Comparison of ENCODE assay signal across 8 mouse cellular contexts in the genomic region with DNA sequence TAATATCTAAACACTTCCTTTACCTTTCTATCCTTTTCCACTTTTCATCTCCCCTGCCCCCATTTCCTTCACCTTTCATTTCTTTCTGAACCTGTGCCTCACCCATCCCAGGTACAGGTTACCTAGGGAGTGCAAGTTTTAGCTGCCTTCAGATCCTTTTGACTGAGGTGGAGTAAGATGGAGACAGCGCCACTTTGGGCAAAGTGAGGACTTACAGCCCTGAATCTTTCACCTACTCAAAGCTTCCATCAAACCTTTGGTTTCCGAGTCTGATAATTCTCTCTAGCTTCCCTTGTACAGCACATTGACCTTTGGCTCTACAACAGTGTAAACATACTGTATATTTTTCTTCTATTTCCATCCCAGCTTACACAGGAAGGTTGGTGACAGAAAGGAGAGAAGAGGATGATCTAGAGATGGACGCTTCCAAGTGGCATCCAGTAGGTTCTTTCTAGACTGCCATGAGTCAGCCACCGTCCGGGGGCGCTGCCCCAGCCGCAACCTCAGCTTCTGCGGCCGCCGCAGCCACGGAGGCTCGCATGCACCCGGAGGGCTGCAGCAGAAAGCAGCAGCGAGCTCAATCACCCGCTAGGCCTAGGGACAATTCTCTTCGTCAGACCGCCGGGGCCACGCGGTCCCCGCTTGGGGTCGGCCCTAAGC. TPM values are rescaled to one million over a fixed set of nuclear protein-coding genes. Genes with fewer than 3 reads are reported as not detected.
A peak's percentile ranks its signal among the peaks of the same experiment; 100 is the strongest.
DNase-seq lines count a peak whose midpoint lies in the region; ATAC-seq and TF ChIP-seq lines count a peak whose summit lies in the region.
"Had no signal": no experiment of that assay in that cellular context is flagged by ENCODE, and none has a peak within 500 bp of the region (broad histone marks: within the 10 kb centered on the region; RNA-seq: fewer than 3 reads in every experiment).

No protein-coding gene starts in this region.

- TF ChIP-seq POLR2A in liver, adult 2 months (IDR thresholded peaks at IDR 0.05; ENCODE audit: extremely low read depth, insufficient read depth, low read length) = no peak

- no peak overlapping the region for H3K9ac ChIP-seq in liver, adult 2 months (ENCODE audit: low read depth, low read length)
- H3K9ac ChIP-seq in hindbrain, embryonic 12.5 days = peak overlapping the region; percentile 85
- peak overlapping the region; percentile 86 for H3K9ac ChIP-seq in midbrain, embryonic 12.5 days (replicated peaks)

- peak overlapping the region; percentile 49; the same call in 1 of the 2 replicates for H3K4me3 ChIP-seq in liver, adult 2 months (ENCODE audit: insufficient read depth, low read depth, low read length)
- peak overlapping the region; percentile 62 for H3K4me3 ChIP-seq in hindbrain, embryonic 12.5 days
- peak overlapping the region; percentile 77 for H3K4me3 ChIP-seq in midbrain, embryonic 12.5 days

- H3K4me1 ChIP-seq in liver, adult 2 months (ENCODE audit: control insufficient read depth, insufficient read depth, low read length) = no peaks in the 10 kb centered on the region
- peaks cover 19% of the 10 kb centered on the region for H3K4me1 ChIP-seq in hindbrain, embryonic 12.5 days
- H3K4me1 ChIP-seq in midbrain, embryonic 12.5 days = peaks cover 30% of the 10 kb centered on the region

- TF ChIP-seq CTCF in liver, adult 2 months (IDR thresholded peaks at IDR 0.05; ENCODE audit: low read depth, low read length) = no peak

- H3K79me2 ChIP-seq in liver, adult 2 months (ENCODE audit: control insufficient read depth, insufficient read depth, low read length) = no peaks in the 10 kb centered on the region

- peaks cover 20% of the 10 kb centered on the region for H3K27me3 ChIP-seq in liver, adult 2 months (ENCODE audit: control insufficient read depth, insufficient read depth, low read length)
- no peaks in the 10 kb centered on the region; the same call in 1 of the 2 replicates for H3K27me3 ChIP-seq in hindbrain, embryonic 12.5 days
- no peaks in the 10 kb centered on the region for H3K27me3 ChIP-seq in midbrain, embryonic 12.5 days

- DNase-seq in liver, adult 2 months (ENCODE audit: extremely low read depth, low read depth, low spot score) = no peak
- no peak for DNase-seq in liver
- DNase-seq in cerebellum, adult 9-11 months = peak; percentile 52
- no peak for DNase-seq in spleen, postnatal 4 days (ENCODE audit: low spot score in 2 of 2)

- no peaks in the 10 kb centered on the region for H3K36me3 ChIP-seq in liver, adult 2 months (ENCODE audit: control insufficient read depth, insufficient read depth, low read length)
- H3K36me3 ChIP-seq in hindbrain, embryonic 12.5 days = no peaks in the 10 kb centered on the region
- no peaks in the 10 kb centered on the region for H3K36me3 ChIP-seq in midbrain, embryonic 12.5 days

- no peaks in the 10 kb centered on the region for H3K9me3 ChIP-seq in hindbrain, embryonic 12.5 days (replicated peaks)
- H3K9me3 ChIP-seq in midbrain, embryonic 12.5 days = no peaks in the 10 kb centered on the region

- WGBS in liver, adult 2 months = 3% methylated on average over 22 of the region's 22 CpGs
- 1% methylated on average over 22 of the region's 22 CpGs for WGBS in hindbrain, embryonic 12.5 days
- under 1% methylated on average over 22 of the region's 22 CpGs for WGBS in midbrain, embryonic 12.5 days

- ATAC-seq in hindbrain, embryonic 12.5 days (ENCODE audit: low FRiP score) = peak; percentile 1
- ATAC-seq in midbrain, embryonic 12.5 days (ENCODE audit: low FRiP score, low read depth) = no peak
- ATAC-seq in erythroid progenitor cell, adult 5-6 weeks (replicated peaks; ENCODE audit: low FRiP score, poor library complexity, severe bottlenecking) = no peak

- peak overlapping the region; percentile 86 for H3K4me2 ChIP-seq in hindbrain, embryonic 12.5 days (replicated peaks)
- H3K4me2 ChIP-seq in midbrain, embryonic 12.5 days (replicated peaks) = peak overlapping the region; percentile 82

- no peak overlapping the region for H3K27ac ChIP-seq in liver, adult 2 months (replicated peaks; ENCODE audit: insufficient read depth, low read depth, low read length)
- peak overlapping the region; percentile 97 for H3K27ac ChIP-seq in hindbrain, embryonic 12.5 days
- peak overlapping the region; percentile 96 for H3K27ac ChIP-seq in midbrain, embryonic 12.5 days (replicated peaks)

RNA-seq across cellular contexts. Expression of a gene that starts 2.7 kb away (rescaled TPM):
- total RNA-seq in liver, adult 2 months (2014; rRNA removed) = not detected in 2 replicates
- polyA plus RNA-seq in liver, adult 2 months (2012; rRNA removed) = not detected in 2 replicates
- 72.8 and 90.4 TPM in 2 replicates for polyA plus RNA-seq in hindbrain, embryonic 12.5 days (2016; fragmentation: Nextera tagmentation; extraction: Ambion mirVana)
- 72.7 and 86.7 TPM in 2 replicates for polyA plus RNA-seq in midbrain, embryonic 12.5 days (2016; fragmentation: Nextera tagmentation; extraction: Ambion mirVana)
- total RNA-seq in erythroid progenitor cell, adult 5-6 weeks (2015; ENCODE audit: low replicate concordance) = not detected in 2 replicates
- not detected in 2 replicates for total RNA-seq in erythroid progenitor cell, adult 5-6 weeks (2017; ENCODE audit: low replicate concordance)
- total RNA-seq: neutrophil, adult 5-6 weeks had no signal

RNA-seq across cellular contexts. Expression of a gene that starts 52.4 kb away (rescaled TPM):
- total RNA-seq in liver, adult 2 months (2014; rRNA removed) = not detected in 2 replicates
- not detected in 2 replicates for polyA plus RNA-seq in liver, adult 2 months (2012; rRNA removed)
- polyA plus RNA-seq in hindbrain, embryonic 12.5 days (2016; fragmentation: Nextera tagmentation; extraction: Ambion mirVana) = 5.2 and 6.7 TPM in 2 replicates
- 5.2 and 7.4 TPM in 2 replicates for polyA plus RNA-seq in midbrain, embryonic 12.5 days (2016; fragmentation: Nextera tagmentation; extraction: Ambion mirVana)
- not detected in 2 replicates for total RNA-seq in erythroid progenitor cell, adult 5-6 weeks (2015; ENCODE audit: low replicate concordance)
- total RNA-seq in erythroid progenitor cell, adult 5-6 weeks (2017; ENCODE audit: low replicate concordance) = not detected in 2 replicates
- total RNA-seq: neutrophil, adult 5-6 weeks had no signal

Comparison
In these comparisons a context has a peak if more than half of its experiments do, and no peak if none do; other contexts are left out.
1. RNA of a gene that starts 2.7 kb away (polyA plus RNA-seq): 72.8 to 90.4 TPM in hindbrain, embryonic 12.5 days and 72.7 to 86.7 TPM in midbrain, embryonic 12.5 days; not detected in liver, adult 2 months; every median in the first group is over 10 times any median in the second.
2. Peak in every context shown above with its lines, with median percentiles within 50 percentile points of each other: H3K4me3 ChIP-seq.